Mouse (Mus musculus) hindbrain, postnatal 0 days (tissue): ENCODE data around the gene Pde12. TPM values are rescaled to one million over a fixed set of nuclear protein-coding genes. Genes with fewer than 3 reads are reported as not detected.

Source experiments
- ATAC-seq: fragments of 200-750 bp; cut with Nextera tagmentation; 2 replicates; pipeline ENCODE4 v1.8.0; 2017; ENCODE audit warnings: mild to moderate bottlenecking, moderate TSS enrichment, moderate library complexity
- DNase-seq: peaks from one replicate; pipeline ENCODE4 v3.0.0-alpha.2; 2015; ENCODE audit warnings: low spot score
- H3K27ac ChIP-seq: fragments of 300-500 bp; sonication (generic); 2 replicates; pipeline ENCODE4 v1.5.1; 2014; ENCODE audit warnings: mild to moderate bottlenecking
- H3K27me3 ChIP-seq: fragments of 300-500 bp; sonication (generic); 2 replicates; pipeline ENCODE4 v1.6.1; 2014; ENCODE audit warnings: low read length, mixed read lengths; ENCODE audit not compliant: insufficient read depth
- H3K36me3 ChIP-seq: fragments of 300-500 bp; sonication (generic); 2 replicates; pipeline ENCODE4 v1.6.1; 2014; ENCODE audit warnings: low read length, mixed read lengths; ENCODE audit not compliant: insufficient read depth
- H3K4me1 ChIP-seq: fragments of 300-500 bp; sonication (generic); 2 replicates; pipeline ENCODE4 v1.6.1; 2014; ENCODE audit warnings: antibody characterized with exemption, low read length, mixed read lengths; ENCODE audit not compliant: insufficient read depth
- H3K4me2 ChIP-seq: fragments of 300-500 bp; sonication (generic); 2 replicates; pipeline ENCODE4 v1.6.1; 2014; ENCODE audit warnings: low read depth, mild to moderate bottlenecking, low read length, moderate library complexity, mixed read lengths
- H3K4me3 ChIP-seq: fragments of 300-500 bp; sonication (generic); 2 replicates; pipeline ENCODE4 v1.5.1; 2014; ENCODE audit warnings: low read length
- H3K9ac ChIP-seq: fragments of 300-500 bp; sonication (generic); replicated peaks from 2 replicates; pipeline ENCODE4 v1.6.1; 2014; ENCODE audit warnings: mild to moderate bottlenecking, low read length, moderate library complexity, mixed read lengths
- H3K9me3 ChIP-seq: fragments of 300-500 bp; sonication (generic); 2 replicates; pipeline ENCODE4 v1.6.1; 2016; ENCODE audit warnings: low read length, mixed read lengths
- CTCF ChIP-seq: IDR thresholded peaks from 2 replicates; pipeline ENCODE4 v1.5.1; 2016; ENCODE audit warnings: antibody characterized with exemption, control low read depth, low read depth
- WGBS: fragments of 180-500 bp; shearing (Covaris S2); extraction: QIAGEN DNeasy Blood & Tissue Kit; methylation state at CpG from one replicate; pipeline ENCODE4 v1.1.7; 2014; 5-methylcytosine and 5-hydroxymethylcytosine counted together
- polyA plus RNA-seq: library from polyadenylated mRNA; unstranded; fragments of >200 nt; fragmentation: Nextera tagmentation; extraction: Ambion mirVana; gene quantifications from 2 replicates; pipeline ENCODE4 v1.2.1, GENCODE M21; 2015
- total RNA-seq: library from RNA; depleted of rRNA; stranded (reverse); fragments of >200 nt; gene quantifications from 2 replicates; pipeline ENCODE4 v1.2.3, GENCODE M21; 2014

The Pde12 gene
- total and polyA plus RNA-seq, 2 experiments from 2014 or later: 9.5 to 15.2 TPM

DNA sequence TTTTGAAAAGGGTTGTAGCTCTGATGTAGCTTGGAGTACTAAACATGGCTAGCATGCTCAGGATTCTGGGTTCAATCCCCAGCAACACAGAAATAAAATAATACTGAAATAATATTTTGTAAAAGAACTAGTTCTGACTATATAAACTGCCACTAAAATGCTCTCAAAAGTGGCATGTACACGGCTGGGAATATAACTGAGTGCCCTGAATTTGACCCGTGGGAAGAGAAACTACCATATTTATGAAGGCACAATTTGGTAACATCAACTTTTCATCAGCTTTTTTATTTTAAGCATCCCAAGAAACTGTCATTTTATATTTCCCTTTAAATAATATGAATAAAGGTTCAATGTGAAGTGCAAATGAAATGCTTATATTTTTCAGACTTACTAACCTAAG lies 5.8 kb downstream of the Pde12 start:
- Histone ChIP-seq H3K27ac (no peak overlapping the region), H3K36me3 (peaks cover 19% of the 10 kb centered on the region), H3K27me3 (no peaks in the 10 kb centered on the region), H3K4me2 (no peak overlapping the region), H3K4me3 (no peak overlapping the region), H3K9me3 (no peaks in the 10 kb centered on the region), H3K4me1 (peaks cover 15% of the 10 kb centered on the region), H3K9ac (no peak overlapping the region)
- no peak for DNase-seq
- TF ChIP-seq CTCF: no peak
- WGBS: 93% methylated on average over 2 of the region's 2 CpGs
- no peak for ATAC-seq

DNA sequence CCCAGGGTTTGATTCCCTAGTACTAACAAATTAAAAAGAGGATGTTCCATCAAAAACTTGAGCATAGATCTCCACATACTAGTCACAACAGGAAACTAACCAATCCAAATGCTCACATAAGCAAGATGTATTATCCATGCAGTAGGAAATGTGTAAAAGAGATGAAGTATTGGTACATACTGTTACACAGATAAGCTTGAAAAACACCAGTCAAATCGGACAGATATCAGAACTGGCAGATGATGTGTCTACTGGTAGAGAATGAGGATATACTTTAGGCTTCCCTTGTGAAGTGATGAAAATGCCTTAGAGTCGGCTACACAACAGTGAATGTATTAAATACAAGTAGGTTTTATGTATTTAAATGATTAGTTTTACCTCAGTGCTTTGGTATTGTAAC lies 7.2 kb downstream of the Pde12 start:
- ATAC-seq: no peak
- DNase-seq: no peak
- no peak for TF ChIP-seq CTCF
- Histone ChIP-seq H3K4me3 (no peak overlapping the region), H3K4me1 (peaks cover 7% of the 10 kb centered on the region), H3K27me3 (no peaks in the 10 kb centered on the region), H3K36me3 (peaks cover 19% of the 10 kb centered on the region), H3K9ac (no peak overlapping the region), H3K4me2 (no peak overlapping the region), H3K27ac (no peak overlapping the region), H3K9me3 (no peaks in the 10 kb centered on the region)
- WGBS: 92% methylated on average over 2 of the region's 2 CpGs

DNA sequence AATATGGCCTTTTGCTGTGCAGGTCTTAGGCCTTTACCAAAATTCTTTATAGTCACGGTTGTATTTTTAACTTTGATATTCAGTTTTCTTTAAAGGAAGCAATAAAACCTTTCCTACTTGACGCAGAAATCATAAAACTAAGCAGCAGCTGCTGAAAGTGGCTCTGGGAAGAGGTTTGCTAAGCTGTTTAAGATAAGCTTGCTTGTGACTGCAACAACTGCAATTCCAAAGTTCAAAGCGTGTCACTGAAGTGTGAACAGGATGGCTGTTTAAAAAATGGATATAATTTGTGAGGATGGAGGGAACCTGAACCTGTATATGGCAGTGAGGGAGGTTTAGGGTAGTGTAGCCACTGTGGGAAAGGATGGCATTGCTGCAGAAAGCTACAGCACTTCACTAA lies 7.7 kb downstream of the Pde12 start:
- ATAC-seq (no peak), DNase-seq (no peak)
- Histone ChIP-seq H3K4me2 (no peak overlapping the region), H3K4me1 (peaks cover 4% of the 10 kb centered on the region), H3K9me3 (no peaks in the 10 kb centered on the region), H3K9ac (no peak overlapping the region), H3K4me3 (no peak overlapping the region), H3K27me3 (no peaks in the 10 kb centered on the region), H3K36me3 (peaks cover 23% of the 10 kb centered on the region), H3K27ac (no peak overlapping the region)
- 91% methylated on average over 3 of the region's 3 CpGs for WGBS
- TF ChIP-seq CTCF: no peak

DNA sequence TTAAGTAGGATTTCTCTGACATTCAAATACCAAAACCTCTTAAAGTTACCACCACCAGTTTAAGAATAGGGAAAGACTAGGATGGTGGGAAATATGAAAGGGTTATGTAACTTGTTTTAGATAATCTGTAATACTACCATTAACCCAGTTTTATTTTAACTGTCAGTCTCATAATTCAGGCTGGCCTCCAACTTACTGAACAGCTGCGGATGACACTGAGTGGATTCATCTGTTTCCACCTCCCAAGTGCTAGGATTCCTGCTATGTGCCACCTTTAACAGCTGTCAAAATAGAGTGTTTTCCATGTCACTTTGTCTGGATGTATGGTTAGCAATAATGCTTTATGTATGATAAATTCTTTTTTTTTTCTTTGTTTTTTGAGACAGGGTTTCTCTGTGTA lies 9.4 kb downstream of the Pde12 start:
- Histone ChIP-seq H3K36me3 (peaks cover 22% of the 10 kb centered on the region), H3K27ac (no peak overlapping the region), H3K9ac (no peak overlapping the region), H3K4me3 (no peak overlapping the region), H3K9me3 (no peaks in the 10 kb centered on the region), H3K4me2 (no peak overlapping the region), H3K27me3 (no peaks in the 10 kb centered on the region), H3K4me1 (no peaks in the 10 kb centered on the region)
- TF ChIP-seq CTCF: no peak
- ATAC-seq: no peak
- WGBS: 89% methylated on average over 1 of the region's 1 CpGs
- no peak for DNase-seq

DNA sequence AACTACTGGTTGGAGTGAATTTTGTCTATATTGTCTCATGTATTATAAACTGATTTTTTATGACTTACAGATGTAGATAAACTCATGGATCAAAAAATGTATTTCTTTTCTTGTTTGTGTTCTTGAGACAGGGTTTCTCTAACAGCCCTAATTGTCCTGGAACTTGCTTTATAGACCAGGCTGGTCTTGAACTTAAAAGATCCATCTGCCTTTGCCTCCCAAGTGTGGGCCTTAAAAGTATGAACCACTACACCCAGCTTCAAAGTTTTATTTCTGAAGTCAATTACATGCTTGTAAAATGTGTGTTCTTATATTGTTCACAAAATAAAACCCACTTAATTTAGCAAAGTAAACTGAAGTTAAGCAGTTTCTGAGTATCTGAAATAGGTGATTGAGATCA lies 11.5 kb downstream of the Pde12 start:
- TF ChIP-seq CTCF: no peak
- Histone ChIP-seq H3K9ac (no peak overlapping the region), H3K27me3 (no peaks in the 10 kb centered on the region), H3K9me3 (no peaks in the 10 kb centered on the region), H3K4me3 (no peak overlapping the region), H3K36me3 (peaks cover 27% of the 10 kb centered on the region), H3K4me2 (no peak overlapping the region), H3K4me1 (no peaks in the 10 kb centered on the region), H3K27ac (no peak overlapping the region)
- DNase-seq: no peak
- ATAC-seq: no peak

DNA sequence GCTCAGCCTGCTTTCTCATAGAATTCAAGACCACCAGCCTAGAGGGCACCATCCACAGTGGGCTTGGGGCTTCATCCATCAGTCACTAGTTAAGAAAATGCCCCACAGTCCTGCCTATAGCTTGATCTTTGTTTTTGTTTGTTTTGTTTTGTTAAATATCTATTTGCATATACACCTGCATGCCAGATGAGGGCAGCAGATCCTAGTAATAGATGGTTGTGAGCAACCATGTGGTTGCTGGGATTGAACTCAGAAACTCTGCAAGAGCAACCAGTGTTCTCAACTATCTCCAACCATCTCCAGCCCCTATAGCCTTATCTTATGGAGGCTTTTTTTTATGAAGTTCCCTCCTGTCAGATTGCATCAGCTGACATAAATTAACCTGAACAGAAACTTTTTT lies 17.8 kb downstream of the Pde12 start:
- Histone ChIP-seq H3K4me3 (no peak overlapping the region), H3K4me2 (no peak overlapping the region), H3K9ac (no peak overlapping the region), H3K9me3 (no peaks in the 10 kb centered on the region), H3K27me3 (no peaks in the 10 kb centered on the region), H3K27ac (no peak overlapping the region), H3K36me3 (peaks cover 16% of the 10 kb centered on the region), H3K4me1 (no peaks in the 10 kb centered on the region)
- no peak for ATAC-seq
- peak; percentile 20 for DNase-seq
- peak; percentile 54 for TF ChIP-seq CTCF

DNA sequence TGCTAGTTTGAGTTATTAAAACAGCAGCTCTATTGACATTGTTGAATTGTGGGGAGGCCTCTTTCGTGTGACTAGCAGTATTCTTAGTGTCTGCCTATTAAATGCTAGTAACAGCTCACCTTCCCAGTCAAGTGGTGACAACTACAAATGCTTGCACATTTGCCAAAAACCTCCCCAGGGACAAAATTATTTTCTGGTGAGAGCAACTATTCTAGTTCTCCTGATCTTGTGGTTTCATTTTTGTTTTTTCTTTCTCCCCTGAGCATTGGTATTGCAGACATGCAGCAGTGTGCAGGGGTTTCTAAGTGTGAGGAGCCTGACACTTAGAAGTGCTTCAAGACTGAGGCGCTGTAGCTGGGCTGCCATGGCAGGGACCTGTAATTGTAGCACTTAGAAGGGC lies 21.9 kb downstream of the Pde12 start:
- no peaks in the 10 kb centered on the region; the same call in 1 of the 2 replicates for H3K4me1 ChIP-seq
- no peak overlapping the region for H3K4me2 ChIP-seq
- no peak overlapping the region for H3K27ac ChIP-seq
- 75% methylated on average over 2 of the region's 2 CpGs for WGBS
- no peak for TF ChIP-seq CTCF
- no peak overlapping the region for H3K4me3 ChIP-seq
- DNase-seq (no peak), ATAC-seq (no peak)
- no peaks in the 10 kb centered on the region for H3K27me3 ChIP-seq
- H3K36me3 ChIP-seq: no peaks in the 10 kb centered on the region; the same call in 1 of the 2 replicates
- H3K9me3 ChIP-seq: no peaks in the 10 kb centered on the region
- H3K9ac ChIP-seq: no peak overlapping the region
